Mouse (Mus musculus) lung, postnatal 14 days (tissue): ENCODE data around the gene Fancc.
"Not testable (repeated sequence)": the region's sequence is repeated elsewhere in the genome, so short reads cannot be mapped to it uniquely, and the experiment has no call there.

ENCODE experiments used
- DNase-seq: peaks from one replicate; pipeline ENCODE4 v3.0.0; 2021

The Fancc gene

GRCm38 (mm10) chr13:63514931-63515360 is 17.9 kb upstream of the Fancc start:
- DNase-seq: no peak

DNA sequence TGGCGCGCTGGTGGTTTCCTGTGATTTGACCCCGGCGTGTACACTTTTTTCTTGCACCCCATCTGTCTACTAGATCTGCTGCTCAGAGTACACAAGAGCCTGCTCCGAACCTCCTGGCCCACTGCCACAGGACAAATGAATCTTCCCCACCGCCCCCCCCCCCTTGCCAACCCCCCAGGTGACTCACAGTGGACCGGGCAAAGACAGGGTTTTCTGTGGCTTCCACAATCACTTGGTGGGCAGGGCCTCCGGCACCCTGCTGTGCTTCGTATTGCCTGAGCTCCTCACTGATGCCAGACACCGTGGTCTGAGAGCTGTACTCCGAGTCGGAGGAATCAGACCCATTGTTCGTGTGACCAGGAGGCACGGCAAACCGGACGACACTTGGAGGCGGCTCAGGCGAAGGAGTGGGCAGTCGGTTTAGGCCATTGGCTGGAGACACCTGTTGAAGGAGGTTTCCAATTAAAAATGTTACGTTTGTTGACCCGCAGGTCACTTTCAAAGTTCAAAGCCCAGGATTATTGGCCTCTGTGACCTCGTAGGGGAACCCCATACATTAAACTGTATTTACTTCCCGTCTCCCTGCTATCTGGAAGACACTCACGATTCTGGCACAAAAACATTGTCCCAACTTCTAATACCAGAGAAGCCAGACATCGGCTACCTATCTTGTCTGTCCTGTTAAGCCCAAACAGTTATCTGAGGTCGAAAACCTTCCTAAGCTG is 16.5 kb upstream of the Fancc start:
- no peak for DNase-seq

GRCm38 (mm10) chr13:63512411-63512810 is 15.3 kb upstream of the Fancc start:
- no peak for DNase-seq

- DNase-seq: no peak
These were observed 10.7 kb upstream of the Fancc start for GRCm38 (mm10) chr13:63507821-63508220.

- DNase-seq: no peak
These were observed 10.0 kb upstream of the Fancc start for GRCm38 (mm10) chr13:63507001-63507556.

- DNase-seq: no peak
These were observed 9.3 kb upstream of the Fancc start for GRCm38 (mm10) chr13:63506364-63506763.

DNA sequence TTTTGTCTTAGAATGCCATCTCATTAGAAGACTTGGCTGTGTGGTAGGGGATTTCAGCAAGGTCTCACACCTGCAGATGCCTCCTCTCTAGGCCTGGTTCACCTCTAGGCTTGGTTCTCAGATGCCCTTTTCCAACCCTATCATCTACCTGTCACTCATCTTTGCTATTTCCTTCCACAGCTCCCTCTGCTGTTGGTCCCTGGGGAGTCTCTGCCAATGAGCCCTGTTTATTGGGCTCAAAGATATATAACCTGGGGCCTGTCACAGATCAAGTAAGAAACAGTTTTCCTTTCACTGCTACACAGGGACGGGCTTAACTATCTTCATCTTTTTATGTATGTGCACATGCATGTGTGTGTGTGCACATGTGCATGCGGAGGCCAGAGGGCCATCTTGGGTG is 5.3 kb upstream of the Fancc start:
- DNase-seq: no peak

GRCm38 (mm10) chr13:63499489-63499888 is 2.4 kb upstream of the Fancc start:
- DNase-seq: no peak

GRCm38 (mm10) chr13:63487707-63488042 is 9.4 kb downstream of the Fancc start:
- no peak for DNase-seq

DNA sequence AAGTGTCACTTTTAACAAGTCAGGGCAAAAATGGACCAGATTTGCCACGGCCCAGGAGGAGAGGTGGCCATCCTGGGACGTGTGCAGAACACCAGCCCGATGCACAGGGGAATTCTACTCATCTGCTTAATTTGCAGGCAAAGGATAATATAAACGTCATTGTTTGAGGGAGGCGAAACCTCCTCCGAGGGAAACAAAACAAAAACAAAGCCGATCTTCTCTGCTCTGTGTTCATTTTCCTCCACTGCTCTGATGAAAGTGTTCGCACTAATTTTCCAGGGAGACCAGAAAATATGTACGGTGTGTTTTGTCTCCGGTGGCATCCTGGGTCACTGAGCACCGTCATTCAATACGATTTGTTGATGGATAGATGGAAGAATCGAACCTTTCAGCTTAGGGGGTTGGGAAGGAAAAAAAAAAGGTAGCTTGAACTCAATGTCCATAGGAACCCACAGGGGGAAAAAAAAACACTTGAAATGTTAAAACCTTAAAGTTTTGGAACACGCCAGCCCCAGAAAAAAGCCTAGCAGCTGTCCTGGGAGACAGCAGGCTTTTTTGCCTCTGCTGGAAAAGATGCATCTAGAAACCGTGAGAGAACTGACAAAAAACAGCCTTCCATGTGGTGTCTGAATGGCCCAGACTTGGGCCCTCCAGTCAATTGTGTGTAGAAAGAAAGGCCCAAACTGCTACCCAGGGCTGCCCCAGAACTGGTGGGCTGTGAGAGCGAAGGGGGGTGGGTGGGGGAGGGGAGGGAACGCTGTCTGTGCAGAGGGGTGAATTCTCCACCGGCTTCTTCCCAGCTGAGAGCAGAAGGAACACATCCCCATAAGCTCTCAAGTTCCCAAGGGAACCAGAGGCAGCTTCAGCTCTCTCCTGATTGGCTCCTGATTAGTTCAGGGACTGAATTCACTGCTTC is 10.0 kb downstream of the Fancc start:
- no peak for DNase-seq

GRCm38 (mm10) chr13:63475356-63475755 is 21.7 kb downstream of the Fancc start:
- peak; percentile 25 for DNase-seq

GRCm38 (mm10) chr13:63452898-63453297 is 44.2 kb downstream of the Fancc start:
- peak; percentile 15 for DNase-seq

DNA sequence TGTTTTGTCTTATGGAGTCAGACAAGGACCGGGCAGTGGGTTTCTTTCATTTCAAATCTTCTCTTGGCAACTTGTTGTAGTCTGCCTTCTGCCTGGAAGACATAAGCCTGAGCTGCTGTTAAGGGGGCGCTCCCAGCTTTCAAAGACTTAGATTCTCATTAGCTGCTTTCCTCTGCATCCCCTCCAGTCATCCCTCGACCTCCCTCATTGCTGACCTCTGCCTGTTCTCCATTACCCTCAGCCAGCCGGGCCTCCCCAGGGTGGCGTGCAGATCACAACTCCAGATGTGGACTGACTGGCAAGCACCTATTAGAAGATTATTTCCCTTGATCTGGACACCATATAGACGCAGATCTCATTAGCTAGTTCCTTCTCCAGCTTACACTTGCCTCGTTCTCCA is 45.9 kb downstream of the Fancc start:
- DNase-seq: no peak

- DNase-seq: no peak
These were observed 51.7 kb downstream of the Fancc start for GRCm38 (mm10) chr13:63445419-63445818.

DNA sequence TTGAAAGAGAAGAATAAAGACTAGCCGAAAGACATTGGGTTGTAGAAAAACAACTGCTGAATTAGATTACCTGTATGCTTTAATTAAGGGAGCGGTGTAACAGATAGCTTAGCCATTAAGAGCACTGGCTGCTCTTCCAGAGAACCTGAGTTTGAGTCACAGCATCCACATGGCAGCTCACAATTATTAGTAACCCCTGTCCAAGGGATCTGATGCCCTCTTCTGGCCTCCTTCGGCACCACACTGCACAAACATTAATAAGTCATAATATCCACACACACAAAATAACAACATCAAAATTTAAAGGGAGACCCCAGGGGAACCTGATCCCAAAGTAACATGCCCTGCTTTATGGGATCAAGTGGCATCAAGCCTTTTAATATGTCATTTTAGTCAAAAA is 64.3 kb downstream of the Fancc start:
- peak; percentile 22 for DNase-seq

DNA sequence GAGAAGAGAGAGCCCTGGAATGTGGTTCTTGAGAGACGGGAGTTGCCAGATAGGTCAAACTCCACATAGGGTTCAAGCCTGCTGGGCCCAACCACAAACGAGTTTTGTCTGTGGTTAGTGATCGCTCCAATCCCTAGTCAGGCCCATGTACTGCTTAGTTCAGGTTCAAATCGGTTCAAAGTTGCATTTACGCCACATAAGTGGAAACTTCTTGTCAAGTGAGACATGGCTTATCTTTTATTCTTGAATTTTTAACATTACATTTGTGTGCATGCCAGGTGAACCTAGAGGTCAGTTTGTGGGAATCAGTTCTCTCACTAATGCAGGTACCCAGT is 65.3 kb downstream of the Fancc start:
- DNase-seq: no peak

GRCm38 (mm10) chr13:63431030-63431856 is 65.8 kb downstream of the Fancc start:
- DNase-seq: peak; percentile 96

- DNase-seq: no peak
These were observed 66.4 kb downstream of the Fancc start for GRCm38 (mm10) chr13:63430681-63431029.

- DNase-seq: no peak
These were observed 66.9 kb downstream of the Fancc start for GRCm38 (mm10) chr13:63430206-63430605.

DNA sequence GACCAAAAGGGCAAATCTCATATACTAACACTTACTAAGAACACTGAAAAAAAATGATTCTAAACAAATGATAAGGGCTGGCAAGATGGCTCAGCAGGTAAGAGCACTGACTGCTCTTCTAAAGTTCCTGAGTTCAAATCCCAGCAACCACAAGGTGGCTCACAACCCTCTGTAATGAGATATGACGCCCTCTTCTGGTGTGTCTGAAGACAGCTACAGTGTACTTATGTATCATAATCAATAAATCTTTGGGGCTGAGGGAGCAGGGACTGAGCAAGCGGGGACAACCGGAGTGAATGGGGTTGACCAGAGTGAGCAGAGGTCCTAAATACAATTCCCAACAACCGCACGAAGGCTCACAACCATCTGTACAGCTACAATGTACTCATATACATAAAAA is 68.9 kb downstream of the Fancc start:
- not testable (repeated sequence) for DNase-seq

- no peak for DNase-seq
These were observed 74.0 kb downstream of the Fancc start for GRCm38 (mm10) chr13:63423060-63423459.

DNA sequence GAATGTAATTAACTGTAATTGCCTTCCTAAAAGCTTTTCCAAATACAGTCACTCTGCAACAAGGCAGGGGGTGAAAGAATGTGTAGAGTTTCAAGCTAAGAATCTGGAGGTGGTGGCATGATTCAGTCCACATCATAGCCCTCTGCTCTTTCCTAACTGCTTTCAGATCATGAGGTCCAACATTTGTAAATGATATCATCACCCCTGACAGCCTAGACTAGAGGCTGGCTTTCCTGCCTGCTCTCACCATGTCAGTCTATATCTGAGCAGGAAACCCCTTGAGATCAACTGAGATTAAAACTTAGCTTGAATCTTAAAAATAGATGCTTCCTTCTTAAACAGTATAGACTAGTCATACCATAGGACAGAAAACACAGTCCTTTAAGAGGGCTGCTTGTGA is 75.9 kb downstream of the Fancc start:
- DNase-seq: no peak

- DNase-seq: no peak
These were observed 78.9 kb downstream of the Fancc start for GRCm38 (mm10) chr13:63418148-63418547.
